Mouse (Mus musculus) bone marrow, adult 2 months (tissue): ENCODE data around the gene Gm11084. TPM values are rescaled to one million over a fixed set of nuclear protein-coding genes. Genes with fewer than 3 reads are reported as not detected.

Source experiments
- H3K27ac ChIP-seq: fragments of 200-500 bp; 2 replicates; pipeline ENCODE4 v1.5.1; 2012; ENCODE audit warnings: low read depth, mild to moderate bottlenecking, control low read depth, inconsistent platforms, low read length; ENCODE audit not compliant: control insufficient read depth, poor library complexity, insufficient read depth
- H3K4me1 ChIP-seq: fragments of 200-500 bp; 2 replicates; pipeline ENCODE4 v1.6.1; 2011; ENCODE audit warnings: low read length; ENCODE audit not compliant: control insufficient read depth, insufficient read depth
- H3K4me3 ChIP-seq: fragments of 200-500 bp; replicated peaks from 2 replicates; pipeline ENCODE3; 2011; ENCODE audit warnings: mild to moderate bottlenecking, low read depth, low read length, control low read depth; ENCODE audit not compliant: control insufficient read depth
- CTCF ChIP-seq: fragments of 200-500 bp; IDR thresholded peaks from 2 replicates; pipeline ENCODE4 v1.5.1; 2011; ENCODE audit warnings: low read length, control low read depth; ENCODE audit not compliant: control insufficient read depth, insufficient read depth
- POLR2A ChIP-seq: fragments of 200-500 bp; IDR thresholded peaks from 2 replicates; pipeline ENCODE4 v1.6.1; 2011; ENCODE audit warnings: low read depth, mild to moderate bottlenecking, control low read depth, low read length, borderline replicate concordance; ENCODE audit not compliant: control insufficient read depth
- WGBS: fragments of 180-500 bp; shearing (Covaris S2); methylation state at CpG from one replicate; pipeline ENCODE4 v1.1.7; 2018; 5-methylcytosine and 5-hydroxymethylcytosine counted together
- polyA plus RNA-seq: library from polyadenylated mRNA; stranded (reverse); fragments of >200 nt; gene quantifications from 2 replicates; pipeline ENCODE4 v1.2.4, GENCODE M21; 2011; ENCODE audit warnings: low replicate concordance; ENCODE audit not compliant: missing spikeins, insufficient read depth, insufficient read length

Gm11084 gene
- polyA plus RNA-seq, 1 experiment = not detected

- peak overlapping the region; percentile 97 for H3K4me3 ChIP-seq
- TF ChIP-seq CTCF (no peak), POLR2A (no peak)
- 3% methylated on average over 33 of the region's 38 CpGs for WGBS
- peak overlapping the region; percentile 99 for H3K27ac ChIP-seq
- H3K4me1 ChIP-seq = peaks cover 1% of the 10 kb centered on the region; the same call in 1 of the 2 replicates
Measured at GRCm38 (mm10) chr2:72978473-72978872, 8.0 kb downstream of the Gm11084 start.

GRCm38 (mm10) chr2:72977272-72977671, 9.2 kb downstream of the Gm11084 start:
- 23% methylated on average over 1 of the region's 1 CpGs for WGBS
- TF ChIP-seq CTCF (no peak), POLR2A (no peak)
- H3K27ac ChIP-seq = no peak overlapping the region

GRCm38 (mm10) chr2:72976036-72976435, 10.5 kb downstream of the Gm11084 start:
- TF ChIP-seq POLR2A (no peak), CTCF (no peak)
- Histone ChIP-seq H3K27ac (no peak overlapping the region), H3K4me1 (peaks cover 1% of the 10 kb centered on the region; the same call in 1 of the 2 replicates), H3K4me3 (peak overlapping the region; percentile 42)

More at GRCm38 (mm10) chr2:72977272-72977671, 9.2 kb downstream of the Gm11084 start:
- Histone ChIP-seq H3K4me1 (peaks cover 1% of the 10 kb centered on the region; the same call in 1 of the 2 replicates), H3K4me3 (peak overlapping the region; percentile 65)

- TF ChIP-seq CTCF = no peak
- Histone ChIP-seq H3K27ac (peak overlapping the region; percentile 48; the same call in 1 of the 2 replicates), H3K4me3 (no peak overlapping the region), H3K4me1 (no peaks in the 10 kb centered on the region; the same call in 1 of the 2 replicates)
- WGBS = 75% methylated on average over 6 of the region's 6 CpGs
Measured at GRCm38 (mm10) chr2:72970831-72971230, 15.7 kb downstream of the Gm11084 start.

- Histone ChIP-seq H3K4me1 (no peaks in the 10 kb centered on the region; the same call in 1 of the 2 replicates), H3K27ac (no peak overlapping the region), H3K4me3 (no peak overlapping the region)
- TF ChIP-seq CTCF = no peak
- TF ChIP-seq POLR2A = no peak
- 52% methylated on average over 4 of the region's 4 CpGs for WGBS
Measured at GRCm38 (mm10) chr2:72970302-72970701, 16.2 kb downstream of the Gm11084 start.

GRCm38 (mm10) chr2:72968536-72968935, 18.0 kb downstream of the Gm11084 start:
- Histone ChIP-seq H3K4me1 (no peaks in the 10 kb centered on the region; the same call in 1 of the 2 replicates), H3K4me3 (no peak overlapping the region), H3K27ac (no peak overlapping the region)
- TF ChIP-seq CTCF = no peak
- TF ChIP-seq POLR2A = no peak
- 90% methylated on average over 1 of the region's 1 CpGs for WGBS

GRCm38 (mm10) chr2:72965450-72965849, 21.1 kb downstream of the Gm11084 start:
- WGBS = 71% methylated on average over 2 of the region's 2 CpGs
- H3K4me3 ChIP-seq = no peak overlapping the region
- TF ChIP-seq POLR2A (no peak), CTCF (no peak)
- no peak overlapping the region for H3K27ac ChIP-seq
- no peaks in the 10 kb centered on the region; the same call in 1 of the 2 replicates for H3K4me1 ChIP-seq

GRCm38 (mm10) chr2:72956415-72956814, 30.1 kb downstream of the Gm11084 start:
- Histone ChIP-seq H3K4me3 (no peak overlapping the region), H3K4me1 (no peaks in the 10 kb centered on the region; the same call in 1 of the 2 replicates), H3K27ac (no peak overlapping the region)
- TF ChIP-seq CTCF = no peak
- no peak for TF ChIP-seq POLR2A
- 91% methylated on average over 3 of the region's 3 CpGs for whole genome bisulfite sequencing

- no peak overlapping the region for H3K27ac ChIP-seq
- no peak overlapping the region for H3K4me3 ChIP-seq
- TF ChIP-seq CTCF = no peak
- TF ChIP-seq POLR2A = no peak
- no peaks in the 10 kb centered on the region for H3K4me1 ChIP-seq
- 67% methylated on average over 3 of the region's 3 CpGs for WGBS
Measured at GRCm38 (mm10) chr2:72952979-72953378, 33.5 kb downstream of the Gm11084 start.
